Mouse (Mus musculus): ENCODE data around the gene Mast1. TPM values are rescaled to one million over a fixed set of nuclear protein-coding genes. Genes with fewer than 3 reads are reported as not detected.
A peak's percentile ranks its signal among the peaks of the same experiment; 100 is the strongest.

Mast1 gene
- polyA plus RNA-seq, 1 experiment from 2014 or later, result 59.1 TPM

DNA sequence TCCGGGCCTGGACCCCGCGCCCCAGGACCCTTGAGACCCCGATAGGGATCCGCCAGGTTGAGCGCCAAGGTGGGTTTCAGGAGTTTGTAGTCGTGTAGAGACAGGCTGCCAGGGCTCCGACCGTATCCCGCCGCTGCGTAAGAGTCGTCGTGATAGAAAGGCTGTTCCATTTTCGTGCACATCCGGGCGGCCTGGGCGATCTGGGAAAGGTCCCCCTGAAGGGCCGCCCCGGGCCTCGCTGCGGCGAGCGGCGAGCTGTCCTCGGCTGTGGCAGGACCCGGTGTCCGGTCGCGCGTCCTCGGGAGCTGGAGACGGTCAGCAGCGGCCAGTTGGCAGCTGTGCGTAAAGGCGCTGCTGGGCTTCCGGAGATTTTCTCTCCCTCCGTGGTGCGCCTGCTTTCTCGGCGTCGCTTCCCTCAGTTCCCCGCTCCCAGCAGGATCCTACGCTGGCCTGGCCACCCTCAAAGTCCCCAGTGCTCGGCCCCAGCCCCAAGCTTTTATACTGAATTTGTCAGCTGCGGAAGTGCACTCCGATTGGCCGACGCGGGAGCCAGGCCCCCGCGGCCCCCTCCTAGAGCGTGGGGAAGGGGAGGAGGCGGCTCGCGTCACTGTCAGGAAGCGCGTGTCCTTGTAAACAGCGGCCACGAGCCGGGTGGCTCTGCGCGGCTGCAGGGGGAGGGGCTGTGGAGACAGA lies 41.2 kb upstream of the Mast1 start, which contains the start of gene Junb:
Gene Junb, minus strand, starts transcription at position 471 of the 693 bp plus-strand sequence.
- Histone ChIP-seq H3K9ac (peak within 1 kb of the TSS; percentile 74), H3K27ac (peak within 1 kb of the TSS; percentile 77), H3K27me3 (peaks cover 41% of the 10 kb centered on the region), H3K36me3 (peaks cover 13% of the 10 kb centered on the region), H3K4me2 (peak within 1 kb of the TSS; percentile 91), H3K9me3 (no peaks in the 10 kb centered on the region), H3K4me1 (replicated peaks) (peaks cover 79% of the 10 kb centered on the region), H3K4me3 (peak within 1 kb of the TSS; percentile 52)
- under 1% methylated on average over 63 of the region's 63 CpGs for WGBS
- ATAC-seq (ENCODE audit: low FRiP score), result peak; percentile 41

DNA sequence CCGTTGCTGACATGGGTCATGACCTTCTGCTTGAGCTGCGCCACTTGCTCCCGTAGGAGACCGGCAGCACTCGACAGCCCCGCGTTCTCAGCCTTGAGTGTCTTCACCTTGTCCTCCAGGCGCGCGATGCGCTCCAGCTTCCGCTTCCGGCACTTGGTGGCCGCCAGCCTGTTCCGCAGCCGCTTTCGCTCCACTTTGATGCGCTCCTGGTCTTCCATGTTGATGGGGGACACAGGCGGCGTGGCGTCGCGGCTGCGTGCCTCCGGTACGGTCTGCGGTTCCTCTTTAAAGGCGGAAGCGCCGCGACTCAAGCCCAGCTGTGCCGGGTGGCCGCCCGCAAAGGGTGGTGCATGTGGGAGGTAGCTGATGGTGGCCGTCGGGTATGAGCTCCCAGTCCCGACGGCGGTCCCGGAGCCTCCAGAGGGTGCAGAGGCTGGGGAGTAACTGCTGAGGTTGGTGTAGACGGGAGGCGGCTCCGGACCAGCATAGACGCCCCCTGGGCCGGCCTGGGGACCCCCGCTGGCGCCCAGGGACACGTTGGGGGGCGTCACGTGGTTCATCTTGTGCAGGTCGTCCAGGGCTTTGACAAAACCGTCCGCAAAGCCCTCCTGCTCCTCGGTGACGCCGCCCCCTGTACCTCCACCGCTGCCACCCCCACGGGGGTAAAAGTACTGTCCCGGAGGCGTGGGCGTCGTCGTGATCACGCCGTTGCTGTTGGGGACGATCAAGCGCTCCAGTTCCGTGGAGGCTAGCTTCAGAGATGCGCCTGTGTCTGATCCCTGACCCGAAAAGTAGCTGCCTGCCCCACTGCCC lies 40.5 kb upstream of the Mast1 start:
- H3K9ac ChIP-seq, result peak overlapping the region; percentile 74
- peak overlapping the region; percentile 77 for H3K27ac ChIP-seq
- peak overlapping the region; percentile 91 for H3K4me2 ChIP-seq
- H3K36me3 ChIP-seq, result peaks cover 21% of the 10 kb centered on the region
- H3K4me3 ChIP-seq, result peak overlapping the region; percentile 52
- peaks cover 79% of the 10 kb centered on the region for H3K4me1 ChIP-seq (replicated peaks)
- WGBS, result under 1% methylated on average over 70 of the region's 70 CpGs
- ATAC-seq (ENCODE audit: low FRiP score), result no peak
- H3K9me3 ChIP-seq, result no peaks in the 10 kb centered on the region
- H3K27me3 ChIP-seq, result peaks cover 38% of the 10 kb centered on the region

- ATAC-seq (ENCODE audit: low FRiP score), result no peak
- H3K9ac ChIP-seq, result peak overlapping the region; percentile 74
- H3K36me3 ChIP-seq, result peaks cover 28% of the 10 kb centered on the region
- H3K4me1 ChIP-seq (replicated peaks), result peaks cover 79% of the 10 kb centered on the region
- peak overlapping the region; percentile 62 for H3K27ac ChIP-seq
- peaks cover 31% of the 10 kb centered on the region for H3K27me3 ChIP-seq
- 3% methylated on average over 25 of the region's 25 CpGs for WGBS
- H3K4me2 ChIP-seq, result peak overlapping the region; percentile 91
- peak overlapping the region; percentile 52 for H3K4me3 ChIP-seq
- no peaks in the 10 kb centered on the region for H3K9me3 ChIP-seq
Observed at GRCm38 (mm10) chr8:84976763-84977434, 39.7 kb upstream of the Mast1 start.

GRCm38 (mm10) chr8:84976031-84976762 lies 39.0 kb upstream of the Mast1 start:
- Histone ChIP-seq H3K27me3 (peaks cover 24% of the 10 kb centered on the region), H3K4me2 (peak overlapping the region; percentile 91), H3K9ac (peak overlapping the region; percentile 74), H3K36me3 (peaks cover 35% of the 10 kb centered on the region), H3K27ac (peak overlapping the region; percentile 62), H3K4me1 (replicated peaks) (peaks cover 79% of the 10 kb centered on the region), H3K4me3 (peak overlapping the region; percentile 52), H3K9me3 (no peaks in the 10 kb centered on the region)
- ATAC-seq (ENCODE audit: low FRiP score), result peak; percentile 76
- 2% methylated on average over 61 of the region's 61 CpGs for whole genome bisulfite sequencing

GRCm38 (mm10) chr8:84975434-84975833 lies 38.3 kb upstream of the Mast1 start:
- peaks cover 17% of the 10 kb centered on the region for H3K27me3 ChIP-seq
- peak overlapping the region; percentile 91; the same call in 1 of the 2 replicates for H3K4me2 ChIP-seq
- peaks cover 79% of the 10 kb centered on the region for H3K4me1 ChIP-seq (replicated peaks)
- no peaks in the 10 kb centered on the region for H3K9me3 ChIP-seq
- 36% methylated on average over 7 of the region's 7 CpGs for WGBS
- no peak overlapping the region for H3K9ac ChIP-seq
- H3K27ac ChIP-seq, result peak overlapping the region; percentile 62
- no peak overlapping the region for H3K4me3 ChIP-seq
- peaks cover 41% of the 10 kb centered on the region for H3K36me3 ChIP-seq
- no peak for ATAC-seq (ENCODE audit: low FRiP score)

- H3K27me3 ChIP-seq, result peaks cover 13% of the 10 kb centered on the region
- H3K36me3 ChIP-seq, result peaks cover 41% of the 10 kb centered on the region
- no peak overlapping the region for H3K9ac ChIP-seq
- peaks cover 73% of the 10 kb centered on the region for H3K4me1 ChIP-seq (replicated peaks)
- H3K4me3 ChIP-seq, result no peak overlapping the region
- WGBS, result 83% methylated on average over 8 of the region's 8 CpGs
- H3K4me2 ChIP-seq, result no peak overlapping the region; the same call in 1 of the 2 replicates
- ATAC-seq (ENCODE audit: low FRiP score), result no peak
- no peaks in the 10 kb centered on the region for H3K9me3 ChIP-seq
- 0 out of 2 replicates have a peak overlapping the region, but pooled peaks have one; percentile 9 for H3K27ac ChIP-seq
Observed at GRCm38 (mm10) chr8:84974543-84975142, 37.5 kb upstream of the Mast1 start.

DNA sequence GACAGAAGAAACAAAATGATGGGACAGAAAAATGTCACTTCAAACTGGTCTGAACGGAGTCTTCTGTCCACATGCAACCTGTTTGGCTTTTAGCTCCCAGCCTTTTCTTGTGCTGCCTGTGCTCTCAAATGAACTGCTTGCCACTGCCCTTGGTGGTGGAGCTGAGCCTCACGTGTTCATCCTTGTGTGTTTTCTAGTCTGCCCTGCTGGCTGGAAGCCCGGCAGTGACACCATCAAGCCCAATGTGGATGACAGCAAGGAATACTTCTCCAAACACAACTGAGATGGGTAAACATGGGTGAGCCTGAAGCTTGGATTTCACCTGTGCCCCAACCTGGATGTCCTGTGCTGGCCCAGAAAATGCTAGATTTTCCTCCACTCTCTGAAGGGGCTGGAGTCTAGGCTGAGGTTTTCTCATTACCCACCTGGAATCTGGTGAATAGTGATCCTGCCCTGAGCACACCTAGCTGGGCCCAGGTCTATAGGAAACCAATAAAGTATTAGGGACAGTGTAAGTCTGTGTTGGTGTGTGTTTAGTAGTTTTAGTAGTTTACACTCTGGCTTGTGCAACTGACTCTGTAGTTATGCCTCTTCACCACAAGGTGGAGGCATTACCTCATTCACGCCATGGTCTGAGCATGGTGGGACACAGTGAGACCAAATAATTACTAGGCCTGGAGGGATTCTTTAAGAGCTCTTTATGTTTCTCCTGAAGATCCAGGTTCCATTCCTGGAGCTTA lies 36.8 kb upstream of the Mast1 start:
- Histone ChIP-seq H3K4me3 (no peak overlapping the region), H3K4me2 (no peak overlapping the region), H3K4me1 (replicated peaks) (peaks cover 67% of the 10 kb centered on the region), H3K9ac (0 out of 2 replicates have a peak overlapping the region, but pooled peaks have one; percentile 44), H3K27ac (peak overlapping the region; percentile 9; the same call in 1 of the 2 replicates), H3K9me3 (no peaks in the 10 kb centered on the region), H3K36me3 (peaks cover 41% of the 10 kb centered on the region), H3K27me3 (peaks cover 13% of the 10 kb centered on the region)
- 61% methylated on average over 4 of the region's 4 CpGs for WGBS
- ATAC-seq (ENCODE audit: low FRiP score), result no peak

DNA sequence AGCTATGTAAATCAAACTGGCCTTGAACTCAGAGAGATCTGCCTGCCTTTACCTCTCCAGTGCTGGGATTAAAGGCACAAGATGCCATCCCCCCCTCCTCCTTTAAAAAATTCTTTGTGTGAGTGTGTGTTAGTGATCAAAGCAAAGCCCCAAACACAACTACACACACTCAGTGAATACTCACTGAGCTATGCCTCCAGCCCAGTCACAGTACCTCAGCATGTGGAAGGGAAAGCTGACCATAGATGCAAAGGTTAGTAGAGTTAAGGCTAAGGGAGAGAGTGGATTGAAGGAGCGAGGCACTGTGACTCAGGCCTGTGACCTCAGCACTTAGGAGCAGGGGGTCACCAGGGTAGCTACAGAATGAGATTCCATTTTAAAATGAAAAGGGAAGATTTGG lies 35.9 kb upstream of the Mast1 start:
- Histone ChIP-seq H3K4me2 (no peak overlapping the region), H3K9me3 (no peaks in the 10 kb centered on the region), H3K4me3 (no peak overlapping the region), H3K4me1 (replicated peaks) (peaks cover 66% of the 10 kb centered on the region), H3K27me3 (peaks cover 12% of the 10 kb centered on the region), H3K27ac (no peak overlapping the region), H3K36me3 (peaks cover 41% of the 10 kb centered on the region), H3K9ac (no peak overlapping the region)
- ATAC-seq (ENCODE audit: low FRiP score), result no peak
- 93% methylated on average over 1 of the region's 1 CpGs for WGBS

DNA sequence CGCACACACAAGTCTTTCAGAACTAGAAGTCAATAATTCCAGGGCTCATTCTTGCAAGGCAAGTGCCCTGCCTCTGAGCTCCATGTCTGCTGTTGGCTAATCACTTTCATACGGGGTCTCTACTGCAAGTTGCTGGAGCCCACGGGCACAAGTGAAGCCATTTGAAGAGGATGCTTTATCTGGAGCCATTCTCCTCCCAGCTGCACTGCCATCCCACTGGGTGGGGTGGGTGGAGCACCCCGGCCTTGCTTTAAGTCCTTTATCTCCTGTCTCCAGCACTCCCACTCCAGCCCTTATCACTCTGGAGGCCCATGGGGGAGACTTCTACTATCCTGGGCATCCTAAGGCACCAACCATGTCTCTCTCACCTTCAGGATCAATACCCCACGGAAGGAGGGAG lies 33.8 kb upstream of the Mast1 start:
- no peak for ATAC-seq (ENCODE audit: low FRiP score)
- Histone ChIP-seq H3K27me3 (no peaks in the 10 kb centered on the region), H3K27ac (peak overlapping the region; percentile 91)

GRCm38 (mm10) chr8:84970135-84970790 lies 33.1 kb upstream of the Mast1 start:
- H3K27me3 ChIP-seq, result no peaks in the 10 kb centered on the region
- ATAC-seq (ENCODE audit: low FRiP score), result no peak
- H3K27ac ChIP-seq, result peak overlapping the region; percentile 91
- H3K36me3 ChIP-seq, result peaks cover 41% of the 10 kb centered on the region
- WGBS, result 8% methylated on average over 21 of the region's 21 CpGs
- peaks cover 57% of the 10 kb centered on the region for H3K4me1 ChIP-seq (replicated peaks)
- peak overlapping the region; percentile 98 for H3K4me2 ChIP-seq
- peak overlapping the region; percentile 90 for H3K9ac ChIP-seq
- H3K4me3 ChIP-seq, result peak overlapping the region; percentile 74
- no peaks in the 10 kb centered on the region for H3K9me3 ChIP-seq

More for the DNA sequence above, 33.8 kb upstream of the Mast1 start:
- no peaks in the 10 kb centered on the region for H3K9me3 ChIP-seq
- H3K4me3 ChIP-seq, result peak overlapping the region; percentile 74
- H3K36me3 ChIP-seq, result peaks cover 41% of the 10 kb centered on the region
- H3K4me2 ChIP-seq, result peak overlapping the region; percentile 98
- WGBS, result 66% methylated on average over 5 of the region's 5 CpGs
- H3K4me1 ChIP-seq (replicated peaks), result peaks cover 59% of the 10 kb centered on the region
- peak overlapping the region; percentile 90 for H3K9ac ChIP-seq
